Comparison of ENCODE assay signal across 10 mouse cellular contexts in genomic region chr11:46428131-46428530, GRCm38 (mm10). TPM values are rescaled to one million over a fixed set of nuclear protein-coding genes. Genes with fewer than 3 reads are reported as not detected.
"Had no signal": no experiment of that assay in that cellular context is flagged by ENCODE, and none has a peak within 500 bp of the region (broad histone marks: within the 10 kb centered on the region; RNA-seq: fewer than 3 reads in every experiment).

No protein-coding gene starts in this region.

RNA-seq across cellular contexts. Expression of gene Havcr2, which starts 26.6 kb away (rescaled TPM):
- polyA plus RNA-seq: stomach, embryonic 14.5 days had no signal

RNA-seq across cellular contexts. Expression of gene Fam71b, which starts 31.8 kb away (rescaled TPM):
- polyA plus RNA-seq: lung, postnatal 0 days; macrophage; midbrain, embryonic 12.5 days; midbrain, embryonic 14.5 days; midbrain, embryonic 16.5 days; neural tube, embryonic 11.5 days; neural tube, embryonic 13.5 days; neural tube, embryonic 15.5 days; stomach, embryonic 14.5 days; stomach, embryonic 16.5 days had no signal

RNA-seq across cellular contexts. Expression of gene Itk, which starts 38.8 kb away (rescaled TPM):
- polyA plus RNA-seq: midbrain, embryonic 14.5 days; midbrain, embryonic 16.5 days; neural tube, embryonic 11.5 days; neural tube, embryonic 13.5 days; neural tube, embryonic 15.5 days had no signal
